Mouse (Mus musculus) layer of hippocampus, adult 11-12 months (tissue): ENCODE results near the gene Ptms.

Experiments used
- DNase-seq: peaks from one replicate; pipeline ENCODE4 v3.0.0; 2022; ENCODE audit warnings: low spot score

Gene Ptms

DNA sequence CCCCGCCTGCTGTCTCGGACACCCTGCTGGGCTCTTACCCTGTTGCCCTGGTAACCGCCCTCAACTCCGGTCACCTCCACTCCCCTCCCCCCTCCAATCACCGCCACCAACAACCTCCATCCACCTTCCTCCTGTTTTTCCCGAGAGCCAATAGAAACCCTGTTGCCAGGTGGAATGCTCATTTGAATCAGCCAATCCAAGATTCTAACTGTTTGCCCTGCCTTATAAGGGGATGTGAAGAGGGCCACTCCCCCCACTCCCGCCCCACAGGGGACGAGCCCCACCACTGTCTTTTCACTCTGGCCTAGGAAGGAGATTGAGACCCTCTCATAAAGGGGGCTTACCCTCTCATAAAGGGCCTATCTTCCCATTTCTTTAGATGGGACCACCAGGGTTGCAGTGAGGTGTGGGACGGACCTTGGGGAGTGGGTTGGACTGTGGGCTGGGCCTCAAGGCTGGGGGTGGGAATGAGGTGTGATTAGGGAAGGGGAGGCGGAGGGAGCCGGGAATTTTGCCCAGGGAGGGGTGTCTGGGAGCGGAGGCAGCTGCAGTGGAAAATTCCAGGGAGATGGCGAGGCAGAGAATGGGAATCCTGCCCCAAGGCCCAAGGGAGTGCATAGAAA, at the start of gene Ptms:
Gene Ptms, minus strand, starts transcription at position 409 of the 623 bp plus-strand sequence.
- peak; percentile 93 for DNase-seq

DNA sequence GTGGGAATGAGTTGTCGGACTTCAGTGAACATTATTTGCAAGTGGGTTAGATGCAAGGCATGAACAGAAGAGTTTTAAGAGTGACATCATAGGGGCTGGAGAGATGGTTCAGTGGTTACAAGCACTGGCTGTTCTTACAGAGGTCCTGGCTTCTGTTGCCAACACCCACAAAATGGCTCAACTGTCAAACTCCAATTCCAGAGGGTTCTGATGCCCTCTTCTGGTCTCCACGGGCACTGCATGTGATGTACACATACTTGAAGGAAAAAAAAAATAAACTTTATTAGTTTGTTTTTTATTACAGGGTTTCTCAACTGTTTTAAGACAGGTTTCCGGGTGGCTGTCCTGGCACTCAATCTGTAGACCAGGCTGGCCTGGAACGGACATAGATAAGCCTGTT, 47.9 kb upstream of the Ptms start:
- DNase-seq = peak; percentile 46

DNA sequence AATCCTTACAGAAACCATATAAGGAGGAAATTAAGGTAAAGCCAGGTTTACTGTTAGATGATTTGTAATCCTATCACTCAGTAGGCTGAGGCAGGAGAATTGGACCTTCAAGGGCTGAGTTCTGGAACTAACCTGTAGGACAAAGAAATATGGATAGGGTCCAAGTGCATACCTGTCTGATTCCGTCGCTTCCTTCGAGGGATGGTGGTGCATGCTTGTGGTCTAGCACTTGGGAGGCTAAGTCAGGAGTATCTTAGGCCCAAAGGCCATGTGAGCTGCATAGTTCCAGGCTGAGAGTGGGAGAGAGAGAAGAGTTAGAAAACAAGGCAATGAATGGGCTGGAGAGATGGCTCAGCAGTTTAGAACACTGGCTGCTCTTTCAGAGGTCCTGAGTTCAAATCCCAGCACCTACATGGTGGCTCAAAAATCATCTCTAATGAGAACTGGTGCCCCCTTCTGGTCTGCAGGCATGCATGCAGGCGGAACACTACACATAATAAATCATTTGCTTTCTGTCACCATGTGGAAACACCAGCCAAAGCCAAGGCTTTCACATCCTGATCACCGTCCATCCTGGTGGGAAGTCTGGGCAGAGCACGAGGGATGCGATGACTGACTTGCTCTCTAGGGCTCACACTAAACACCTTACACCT, 46.7 kb upstream of the Ptms start:
- DNase-seq = no peak

DNA sequence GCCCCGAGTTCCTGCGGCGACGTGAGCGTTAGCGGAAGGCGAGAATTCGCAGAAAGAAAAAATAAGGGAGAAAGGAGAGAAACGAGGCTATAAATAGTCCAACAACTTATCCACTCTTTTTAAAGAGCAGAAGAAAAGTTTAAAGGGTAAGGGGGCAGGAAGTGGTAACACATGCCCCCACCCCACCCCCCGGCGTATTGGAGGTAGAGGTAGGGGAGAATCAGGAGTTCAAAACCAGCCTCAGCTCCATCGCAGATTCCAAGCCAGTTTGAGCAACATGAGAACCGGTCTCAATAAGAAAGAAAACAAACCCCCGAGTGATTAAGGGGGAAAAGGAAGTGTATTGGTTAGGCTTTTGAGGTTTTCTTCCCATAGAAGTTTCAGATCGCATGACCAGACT, 45.8 kb upstream of the Ptms start:
- DNase-seq = no peak

DNA sequence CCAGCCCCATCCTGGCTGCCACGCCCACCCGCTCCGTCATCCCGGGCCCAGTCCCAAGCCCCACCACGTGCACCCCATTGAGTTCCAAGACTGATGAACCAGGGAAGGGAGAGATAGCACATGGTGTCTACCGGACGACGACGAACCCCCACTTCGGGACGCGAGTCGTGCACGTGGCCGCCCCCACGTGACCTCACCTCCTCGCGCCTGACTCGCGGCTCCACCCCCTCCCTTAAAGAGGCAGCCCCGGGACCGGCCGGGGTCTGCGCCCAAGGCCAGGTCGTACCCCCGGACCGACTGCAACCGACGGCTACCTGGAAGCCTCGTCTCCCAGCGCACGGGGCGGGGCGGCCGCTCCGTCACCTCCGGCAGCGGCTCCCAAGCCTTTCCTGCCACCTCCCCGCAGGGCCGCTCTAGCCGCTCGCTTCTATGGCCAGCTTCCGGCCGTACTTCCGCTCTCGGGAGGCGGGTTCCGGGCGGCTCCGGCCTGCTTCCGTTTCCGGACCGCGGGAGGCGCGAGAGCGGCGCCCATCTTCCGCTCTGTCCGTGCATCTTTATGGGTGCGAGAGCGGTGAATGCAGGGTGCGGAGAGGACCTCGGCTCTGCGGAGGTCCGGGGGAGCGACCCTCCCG, 45.3 kb upstream of the Ptms start, which contains the start of gene Cops7a:
Gene Cops7a, minus strand, starts transcription at position 451 of the 632 bp plus-strand sequence.
- peak; percentile 94 for DNase-seq

DNA sequence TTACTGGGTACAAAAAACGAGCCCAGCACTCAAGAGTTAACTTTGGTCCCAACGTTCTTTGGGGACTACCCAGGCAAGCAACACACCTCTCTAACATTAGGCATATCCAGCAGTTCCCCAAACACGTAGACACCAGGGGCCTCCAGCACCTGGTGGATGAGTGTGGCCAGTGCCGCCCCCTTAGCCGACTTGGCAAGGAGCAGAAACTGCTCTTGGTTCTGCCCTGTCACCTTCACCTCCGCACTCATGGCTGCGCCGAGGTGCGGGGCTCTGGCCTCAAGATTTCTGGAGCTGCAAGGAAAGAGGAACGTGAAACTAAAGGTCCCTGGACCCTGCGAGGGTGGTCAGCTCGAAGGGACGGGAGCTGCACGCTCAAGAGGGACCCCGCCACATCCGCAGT, 44.7 kb upstream of the Ptms start:
- no peak for DNase-seq

DNA sequence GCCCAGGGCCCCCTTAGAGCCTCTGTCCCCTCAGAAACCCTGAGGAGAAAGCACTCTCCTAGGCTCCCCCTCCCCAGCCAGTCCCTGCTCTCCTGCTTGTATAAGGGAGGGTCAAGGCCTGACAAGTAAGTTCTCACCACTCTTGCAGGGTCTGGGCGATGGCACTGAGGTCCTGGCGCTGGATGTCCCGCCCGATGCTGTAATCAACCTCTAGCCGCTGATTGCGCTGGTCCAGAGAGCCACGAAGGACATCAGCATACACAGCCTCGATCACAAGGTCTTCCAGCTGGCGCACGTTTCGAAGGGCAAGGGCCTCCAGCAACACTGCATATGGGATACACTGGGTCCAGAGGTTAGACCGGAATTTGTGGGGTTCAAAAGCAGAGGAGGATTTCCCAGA, 41.1 kb upstream of the Ptms start:
- DNase-seq = no peak

DNA sequence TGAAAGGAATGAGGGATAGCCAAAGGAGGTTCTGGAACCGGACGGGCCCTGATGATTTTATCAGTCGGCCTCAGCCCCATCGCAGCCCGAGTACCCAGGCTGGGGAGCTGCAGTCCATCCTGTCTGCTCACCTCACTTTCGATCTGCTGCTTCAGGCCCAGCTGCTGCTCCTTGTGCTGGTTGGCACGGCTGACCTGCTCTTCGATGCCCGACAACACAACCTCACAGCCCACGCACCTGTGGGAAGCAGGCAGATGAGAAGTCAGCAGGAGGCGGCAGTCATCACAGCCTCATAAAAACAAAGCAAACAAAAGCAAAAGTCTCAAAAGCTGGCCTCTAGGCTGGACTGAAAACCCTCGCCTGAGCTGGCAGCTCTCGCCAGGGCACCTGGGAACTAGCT, 40.1 kb upstream of the Ptms start:
- DNase-seq = no peak

DNA sequence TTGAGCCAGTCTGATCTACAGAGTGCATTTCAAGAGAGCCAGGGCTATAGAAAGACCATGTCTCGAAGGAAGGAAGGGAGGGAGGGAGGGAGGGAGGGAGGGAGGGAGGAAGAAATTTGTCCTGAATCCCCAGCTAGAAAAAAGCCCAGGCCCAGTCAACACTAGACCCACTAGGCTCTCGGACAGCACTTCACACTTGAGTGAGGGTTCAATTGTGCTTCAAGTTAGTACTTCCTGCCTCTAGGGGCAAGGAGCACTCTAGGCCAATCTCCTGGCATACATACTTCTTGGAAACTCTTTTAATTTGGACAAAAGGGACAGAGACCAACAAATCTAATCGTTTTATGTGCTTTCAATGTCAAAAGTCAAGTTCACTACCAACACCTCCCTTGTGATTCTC, 38.2 kb upstream of the Ptms start:
- DNase-seq = no peak

DNA sequence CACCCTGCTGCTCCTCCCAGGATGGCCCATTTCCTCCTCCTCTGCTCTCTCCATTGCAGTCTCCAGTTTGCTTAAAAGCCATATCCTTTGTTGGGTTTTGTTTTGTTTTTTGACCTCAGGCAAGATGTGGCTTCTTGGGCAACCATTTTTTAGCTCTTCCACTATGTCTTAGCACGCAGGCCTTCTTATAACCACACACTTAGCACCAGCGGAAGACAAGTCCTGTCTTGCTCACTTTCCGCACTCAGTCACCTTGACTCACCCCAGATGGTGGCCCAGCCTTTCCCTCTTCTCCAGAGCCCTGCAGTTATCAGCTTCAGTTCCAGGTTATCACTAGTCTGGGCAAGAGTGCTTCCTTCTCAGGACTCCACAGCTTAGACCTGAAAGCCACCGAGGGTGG, 35.3 kb upstream of the Ptms start:
- no peak for DNase-seq

DNA sequence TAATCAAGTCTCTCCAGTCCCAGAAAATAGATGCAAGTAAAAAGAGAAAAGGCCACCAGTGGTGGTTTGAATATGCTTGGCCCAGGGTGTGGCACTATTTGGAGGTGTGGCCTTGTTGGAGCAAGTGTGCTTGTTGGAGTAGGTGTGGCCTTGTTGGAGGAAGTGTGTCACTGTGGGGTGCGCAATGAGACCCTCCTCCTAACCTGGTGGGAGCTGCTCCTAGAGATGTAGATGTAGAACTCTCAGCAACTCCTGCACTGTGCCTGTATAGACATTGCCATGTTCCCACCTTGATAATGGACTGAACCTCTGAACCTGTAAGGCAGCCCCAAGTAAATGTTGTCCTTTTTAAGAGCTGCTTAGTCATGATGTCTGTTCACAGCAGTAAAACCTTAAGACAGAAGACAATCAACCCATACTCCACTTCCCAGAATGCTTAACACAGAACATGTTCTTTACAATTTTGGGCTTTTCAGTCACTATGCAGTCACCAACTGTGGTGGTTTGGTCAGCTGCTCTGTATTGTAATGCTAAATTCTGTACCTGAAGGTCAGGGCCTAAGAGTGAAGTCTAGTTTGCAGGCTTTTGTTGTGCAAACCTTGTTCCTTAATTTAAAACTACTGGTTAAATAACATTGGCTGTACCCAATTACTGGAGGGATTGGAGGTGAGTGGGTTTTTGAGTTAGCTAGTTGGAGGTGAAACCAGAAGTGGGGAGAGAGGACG, 34.2 kb upstream of the Ptms start:
- DNase-seq = no peak

DNA sequence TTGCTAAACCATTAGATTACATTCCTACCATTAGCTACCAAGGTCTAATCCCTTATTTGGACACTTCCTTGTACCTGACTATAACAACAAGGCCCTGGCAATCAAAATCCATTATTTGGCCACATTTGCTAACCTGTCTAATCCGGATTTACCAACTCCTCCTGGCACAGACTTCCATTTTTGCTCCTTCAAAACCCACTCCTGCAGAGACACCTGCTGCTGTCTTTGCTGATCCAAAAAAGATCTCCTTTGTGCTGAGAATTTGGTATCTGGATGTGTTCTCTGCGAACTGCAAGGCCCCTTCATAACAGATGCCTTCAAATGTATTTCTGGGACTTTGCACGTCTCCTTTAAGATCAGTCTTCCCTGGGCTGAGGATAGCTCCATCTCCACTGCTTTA, 23.6 kb upstream of the Ptms start:
- no peak for DNase-seq

DNA sequence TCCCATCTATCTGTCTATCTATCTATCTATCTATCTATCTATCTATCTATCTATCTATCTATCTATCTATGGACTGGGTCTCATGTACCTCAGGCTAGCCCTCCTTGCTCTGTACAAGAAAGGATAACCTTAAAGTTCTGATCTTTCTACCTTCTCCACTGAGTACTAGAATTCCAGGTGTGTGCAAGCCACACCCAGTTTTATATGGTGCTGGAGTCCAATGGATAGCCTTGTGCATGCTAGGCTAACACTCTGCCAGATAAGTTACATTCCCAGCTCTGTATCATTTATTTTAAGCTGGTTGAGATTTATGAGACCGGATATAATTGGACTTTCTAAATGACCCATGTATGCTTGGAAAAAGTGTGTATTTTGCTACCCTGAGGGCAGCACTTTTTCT, 21.8 kb upstream of the Ptms start:
- no peak for DNase-seq

DNA sequence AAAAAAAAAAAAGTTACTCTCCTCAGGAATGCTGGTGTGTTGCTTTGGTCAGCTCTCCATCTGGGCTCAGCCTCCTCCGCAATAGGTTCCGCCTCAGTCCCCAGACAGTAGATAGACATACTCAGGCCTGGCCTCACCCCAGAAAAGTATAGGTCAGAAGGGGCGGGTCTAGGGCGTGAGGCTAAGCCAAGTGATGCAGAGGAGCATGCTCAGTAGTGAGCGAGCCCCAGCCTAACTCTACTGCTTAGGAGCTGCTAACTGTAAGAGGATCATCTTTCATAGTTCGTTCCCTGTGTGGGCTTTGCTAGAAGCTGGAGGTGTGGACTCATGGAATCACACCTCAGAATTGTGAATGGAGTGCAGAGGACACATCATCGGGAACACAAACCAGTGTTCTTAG, 18.7 kb upstream of the Ptms start:
- no peak for DNase-seq

DNA sequence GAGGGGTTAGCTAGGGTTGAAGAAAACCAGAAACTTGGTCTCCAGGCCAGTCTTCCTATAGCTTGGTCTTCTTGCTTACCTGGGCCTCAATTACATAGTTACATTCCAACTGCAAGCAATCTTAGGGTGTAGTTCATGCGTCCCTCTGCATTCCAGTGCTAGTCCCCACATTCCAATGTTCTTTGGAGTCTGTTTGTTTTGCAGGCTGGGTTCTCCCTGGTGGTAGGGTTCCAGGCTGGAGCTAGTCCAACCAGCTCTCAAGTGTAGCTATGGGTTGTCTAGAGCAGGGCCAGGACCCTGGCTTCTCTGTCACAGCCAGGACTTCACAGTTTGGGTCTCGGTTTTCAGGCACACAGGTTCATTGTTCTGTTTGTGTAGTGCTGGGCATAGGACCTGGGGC, 17.6 kb upstream of the Ptms start:
- DNase-seq = no peak

DNA sequence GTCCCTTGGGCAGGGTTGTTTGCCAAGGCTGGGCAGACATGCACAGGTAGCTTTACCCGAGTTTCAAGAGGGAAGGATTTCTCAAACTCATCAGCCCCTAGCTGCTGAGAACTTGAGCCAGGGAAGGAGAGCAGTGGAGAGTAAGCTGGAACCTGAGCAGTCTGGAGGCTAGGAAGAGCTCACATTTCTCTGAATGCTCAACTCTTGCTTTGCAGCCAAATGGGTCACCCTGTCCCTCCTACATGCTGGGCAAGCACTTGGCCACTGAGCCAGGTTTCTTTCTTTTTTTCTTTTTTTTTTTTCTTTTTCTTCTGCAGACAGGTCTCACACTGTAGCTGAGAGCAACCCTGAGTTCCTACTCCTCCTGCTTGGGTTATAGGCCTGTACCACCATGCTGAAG, 16.8 kb upstream of the Ptms start:
- DNase-seq = no peak

DNA sequence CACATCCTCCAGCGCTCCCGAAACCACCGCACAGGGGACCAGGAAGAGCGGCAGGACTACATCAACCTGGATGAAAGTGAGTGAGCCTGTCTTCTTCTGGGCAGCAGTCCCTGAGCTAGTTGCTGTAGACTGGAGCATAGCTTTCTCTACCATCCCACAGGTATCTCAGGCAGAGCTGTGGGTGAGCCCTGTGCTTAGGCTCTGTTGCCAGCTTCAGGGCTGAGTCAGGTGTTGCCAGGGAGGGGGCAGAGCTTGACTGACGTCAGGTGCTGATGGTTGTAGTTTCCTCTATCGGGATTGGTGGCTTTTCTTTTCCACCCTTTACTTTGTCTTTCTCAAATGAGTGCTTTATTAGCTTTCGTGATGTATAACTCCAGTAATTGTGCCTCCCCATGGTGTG, 14.8 kb upstream of the Ptms start:
- DNase-seq = no peak

DNA sequence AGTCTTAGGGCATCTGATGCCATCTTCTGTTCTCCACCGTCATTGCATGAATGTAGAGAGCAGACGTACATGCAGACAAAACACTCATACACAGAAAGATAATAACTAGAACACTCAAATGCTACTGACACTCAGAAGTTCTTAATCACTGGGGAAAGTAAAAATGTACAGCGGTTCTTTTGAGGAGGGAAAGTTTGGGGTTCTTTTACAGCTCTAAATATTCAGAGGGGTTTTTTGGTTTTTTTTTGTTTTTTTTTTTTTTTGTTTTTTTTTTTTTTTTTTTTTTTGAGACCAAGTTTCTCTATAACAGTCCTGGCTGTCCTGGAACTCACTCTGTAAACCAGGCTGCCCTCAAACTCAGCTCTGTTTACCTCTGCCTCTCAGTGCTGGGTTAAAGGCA, 13.2 kb upstream of the Ptms start:
- no peak for DNase-seq

DNA sequence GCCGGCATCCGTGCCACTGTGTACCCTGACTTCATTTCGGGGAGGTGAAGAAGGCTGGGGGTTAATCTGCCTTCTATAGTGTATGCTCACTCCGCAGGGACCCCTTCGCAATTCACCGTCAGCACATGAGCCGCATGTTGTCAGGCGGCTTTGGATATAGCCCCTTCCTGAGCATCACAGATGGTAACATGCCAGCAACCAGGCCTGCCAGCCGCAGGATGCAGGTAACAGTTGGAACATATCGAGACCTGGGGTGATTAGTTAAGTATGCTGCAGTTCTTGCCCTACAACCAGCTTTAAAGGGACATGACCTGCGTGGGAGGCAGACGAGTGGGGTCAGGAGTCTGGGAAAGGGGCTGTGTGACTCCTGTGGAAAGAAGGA, 12.4 kb upstream of the Ptms start:
- DNase-seq = no peak

DNA sequence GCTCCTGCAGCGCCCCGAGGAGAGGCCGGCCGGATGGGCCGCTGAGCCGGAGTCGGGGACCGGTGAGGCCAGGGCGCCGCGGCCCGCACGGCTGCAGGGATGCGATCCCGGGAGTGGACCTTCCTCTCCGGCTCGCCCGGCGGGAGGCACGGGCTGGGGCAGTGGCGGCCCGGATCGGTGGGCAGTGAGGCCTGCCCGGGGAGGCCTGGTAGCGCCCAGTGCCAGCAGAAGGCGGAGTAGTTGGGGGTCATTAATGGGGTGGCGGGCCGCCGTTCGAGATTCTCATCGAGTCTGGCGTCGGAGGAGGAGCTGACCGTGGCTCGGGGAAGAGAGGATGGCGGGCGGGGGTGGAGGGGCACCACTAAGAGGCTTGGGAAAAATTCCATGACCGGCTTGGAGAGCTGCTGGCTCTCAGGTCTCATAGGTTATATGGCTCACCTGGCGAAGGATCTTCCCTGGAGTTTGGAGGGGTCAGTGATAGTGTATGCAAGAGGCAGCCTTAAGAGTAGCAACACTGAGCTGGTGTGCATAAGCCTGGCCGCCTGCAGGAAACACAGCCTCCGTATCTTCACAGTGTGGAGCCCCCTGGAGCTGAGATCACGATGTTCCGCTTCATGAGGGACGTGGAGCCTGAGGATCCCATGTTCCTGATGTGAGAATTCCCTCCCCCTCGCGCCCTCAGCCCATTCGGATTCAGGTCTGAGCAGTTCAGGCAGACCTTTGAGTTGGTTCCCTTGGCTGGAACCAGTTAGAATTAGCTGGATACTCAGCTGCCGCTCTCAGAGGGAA, 11.8 kb upstream of the Ptms start:
- peak; percentile 63 for DNase-seq

DNA sequence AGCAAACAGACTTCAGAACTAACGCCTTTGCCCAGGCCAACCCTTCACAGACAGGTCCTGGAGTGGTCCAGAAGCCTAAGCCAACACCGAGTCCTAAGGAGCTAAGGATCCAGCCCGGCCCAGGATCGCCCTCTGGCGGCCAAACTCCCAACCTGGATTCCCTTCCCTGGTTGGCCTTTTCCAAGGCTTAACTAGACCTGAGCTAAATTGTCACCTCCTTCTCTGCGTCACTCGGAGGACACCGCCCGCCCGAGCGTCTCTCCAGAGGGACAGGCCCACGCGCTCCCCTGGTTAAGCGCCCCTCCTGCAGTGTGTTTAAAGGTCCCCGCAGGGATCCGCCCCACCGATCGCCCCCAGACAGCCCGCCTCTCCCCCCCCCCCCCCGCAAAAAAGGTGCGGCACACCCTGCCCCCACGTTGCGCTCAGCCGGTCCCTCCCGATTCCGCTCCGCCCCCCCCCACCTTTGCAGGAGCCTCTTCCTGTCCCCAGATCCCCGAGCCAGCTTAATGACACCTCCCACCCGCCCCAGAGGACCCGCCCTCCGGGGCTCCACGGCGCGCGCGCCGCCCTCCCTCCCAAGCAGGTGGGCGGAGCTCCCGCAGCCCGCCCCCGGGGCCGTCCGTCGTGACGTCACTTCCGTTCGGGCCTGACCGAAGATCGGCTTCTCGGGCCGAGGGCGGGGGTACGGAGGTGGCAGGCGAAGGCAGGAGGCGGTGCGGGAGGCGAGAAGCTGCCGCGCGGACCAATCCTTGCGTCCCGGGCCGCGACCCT, 11.0 kb upstream of the Ptms start, which contains the start of gene Mlf2:
Gene Mlf2, plus strand, starts transcription at position 633 of the 771 bp plus-strand sequence.
- DNase-seq = peak; percentile 99
